In genomic region chr7:19750217-19751069, GRCm38 (mm10) we compare ENCODE assay signal across 8 mouse cellular contexts. TPM values are rescaled to one million over a fixed set of nuclear protein-coding genes. Genes with fewer than 3 reads are reported as not detected.
DNase-seq lines count a peak whose midpoint lies in the region; ATAC-seq and TF ChIP-seq lines count a peak whose summit lies in the region.

Gene Nectin2 (minus strand): TSS chr7:19750483.

- peak; percentile 53 for ATAC-seq in forebrain, embryonic 15.5 days (replicated peaks)
- ATAC-seq in neural tube, embryonic 14.5 days (ENCODE audit: low read depth) = peak; percentile 57

- no peak for TF ChIP-seq POLR2A in testis, adult 2 months (IDR thresholded peaks at IDR 0.05; ENCODE audit: control insufficient read depth, low read depth, low read length)

- in situ Hi-C loops in ES-E14 (cut with MboI; ENCODE audit: low sequenced_read_pairs in 2 of 2, unreplicated experiment in 2 of 2) = loop anchor here in 1 of 2 experiments (10.0 kb wide), 1 partner anchor 64 kb away; no protein-coding TSS in a partner anchor

- H3K9me3 ChIP-seq in ES-E14 (ENCODE audit: control insufficient read depth, insufficient read depth, low read depth, low read length) = no peaks in the 10 kb centered on the region
- H3K9me3 ChIP-seq in forebrain, embryonic 15.5 days = no peaks in the 10 kb centered on the region
- H3K9me3 ChIP-seq in neural tube, embryonic 14.5 days (ENCODE audit: control insufficient read depth, low read length) = no peaks in the 10 kb centered on the region

- H3K27me3 ChIP-seq in forebrain, embryonic 15.5 days = no peaks in the 10 kb centered on the region
- no peaks in the 10 kb centered on the region for H3K27me3 ChIP-seq in neural tube, embryonic 14.5 days (ENCODE audit: control insufficient read depth, insufficient read depth, low read length)
- no peaks in the 10 kb centered on the region for H3K27me3 ChIP-seq in testis, adult 2 months (ENCODE audit: control insufficient read depth, insufficient read depth, low read length)

- peaks cover 7 to 21% of the 10 kb centered on the region in 2 experiments for H3K4me1 ChIP-seq in ES-E14 (ENCODE audit: control insufficient read depth in 2 of 2, insufficient read depth in 2 of 2, low read length in 2 of 2, poor library complexity in 1 of 2)
- H3K4me1 ChIP-seq in forebrain, embryonic 15.5 days = peaks cover 34% of the 10 kb centered on the region
- H3K4me1 ChIP-seq in neural tube, embryonic 14.5 days (ENCODE audit: control insufficient read depth, insufficient read depth, low read length) = peaks cover 19% of the 10 kb centered on the region
- peaks cover 40% of the 10 kb centered on the region for H3K4me1 ChIP-seq in testis, adult 2 months (ENCODE audit: control insufficient read depth, insufficient read depth, low read length)

- intact Hi-C loops in heart, postnatal 14 days (cut with DNase I) = loop anchor here (1.0 to 5.0 kb wide), 3 partner anchors 32 to 122 kb away; no protein-coding TSS in a partner anchor

- peak; percentile 67; the same call in 1 of the 2 replicates for TF ChIP-seq CTCF in testis, adult 2 months (IDR thresholded peaks at IDR 0.05; ENCODE audit: control insufficient read depth, insufficient read depth, insufficient replicate concordance, low read depth, low read length)

- peak within 1 kb of the TSS; percentile 90 for H3K27ac ChIP-seq in ES-E14 (ENCODE audit: insufficient read depth, low read depth, low read length, poor library complexity, severe bottlenecking)
- H3K27ac ChIP-seq in forebrain, embryonic 15.5 days (replicated peaks) = peak within 1 kb of the TSS; percentile 84
- H3K27ac ChIP-seq in neural tube, embryonic 14.5 days (ENCODE audit: low read depth, low read length) = peak within 1 kb of the TSS; percentile 78
- peak within 1 kb of the TSS; percentile 50 for H3K27ac ChIP-seq in testis, adult 2 months (ENCODE audit: control insufficient read depth, insufficient read depth, low read depth, low read length)

- DNase-seq in ES-E14 (ENCODE audit: low read depth, low spot score) = peak; percentile 83
- DNase-seq in cerebellum, adult 11-12 months = peak; percentile 42
- peak; percentile 93 to 94 for DNase-seq in heart, postnatal 14 days
- peak; percentile 82 for DNase-seq in layer of hippocampus, adult 11-12 months (ENCODE audit: low spot score)
- DNase-seq in lung, adult 18-20 months = peak; percentile 91 to 94

- peak within 1 kb of the TSS; percentile 95 for H3K9ac ChIP-seq in ES-E14 (ENCODE audit: insufficient read depth, low read depth, low read length, poor library complexity, severe bottlenecking)
- H3K9ac ChIP-seq in forebrain, embryonic 15.5 days (replicated peaks) = peak within 1 kb of the TSS; percentile 89
- peak within 1 kb of the TSS; percentile 86 for H3K9ac ChIP-seq in neural tube, embryonic 14.5 days (replicated peaks; ENCODE audit: low read depth, low read length)

- 0 out of 2 replicates have a peak, but pooled peaks cover 5% of the 10 kb centered on the region for H3K36me3 ChIP-seq in ES-E14 (ENCODE audit: control insufficient read depth, insufficient read depth, low read length, poor library complexity, severe bottlenecking)
- H3K36me3 ChIP-seq in forebrain, embryonic 15.5 days = no peaks in the 10 kb centered on the region
- no peaks in the 10 kb centered on the region for H3K36me3 ChIP-seq in neural tube, embryonic 14.5 days (ENCODE audit: control insufficient read depth, insufficient read depth, low read length)
- H3K36me3 ChIP-seq in testis, adult 2 months (ENCODE audit: control insufficient read depth, insufficient read depth, low read length) = no peaks in the 10 kb centered on the region

- WGBS in forebrain, embryonic 15.5 days = 14% methylated on average over 19 of the region's 19 CpGs
- WGBS in neural tube, embryonic 14.5 days = 17% methylated on average over 19 of the region's 19 CpGs

- H3K4me2 ChIP-seq in forebrain, embryonic 15.5 days (replicated peaks) = peak within 1 kb of the TSS; percentile 66
- H3K4me2 ChIP-seq in neural tube, embryonic 14.5 days (ENCODE audit: low read depth, low read length) = peak within 1 kb of the TSS; percentile 68

- H3K4me3 ChIP-seq in ES-E14 (ENCODE audit: insufficient read depth in 1 of 2, low read depth in 1 of 2, low read length in 2 of 2, poor library complexity in 1 of 2, severe bottlenecking in 1 of 2) = peak within 1 kb of the TSS; percentile 94
- H3K4me3 ChIP-seq in forebrain, embryonic 15.5 days = peak within 1 kb of the TSS; percentile 84
- peak within 1 kb of the TSS; percentile 82 for H3K4me3 ChIP-seq in neural tube, embryonic 14.5 days (ENCODE audit: low read depth, low read length)
- H3K4me3 ChIP-seq in testis, adult 2 months (ENCODE audit: control insufficient read depth, low read depth, low read length) = peak within 1 kb of the TSS; percentile 85

TF ChIP-seq in ES-E14, 5 proteins besides CTCF, POLR2A, EP300 and RAD21:
- peak; percentile 35; the same call in 1 of the 2 replicates for TF ChIP-seq ZC3H11A (IDR thresholded peaks at IDR 0.05; ENCODE audit: borderline replicate concordance, low read depth, low read length)
- no peak for TF ChIP-seq ZNF384 (IDR thresholded peaks at IDR 0.05; ENCODE audit: low read depth, low read length)

RNA-seq across cellular contexts. Expression of gene Nectin2, which starts in this region (rescaled TPM):
- 241 and 392 TPM in 2 replicates for total RNA-seq in ES-E14 (2012; rRNA removed)
- 42.6 and 45.3 TPM in 2 replicates for polyA plus RNA-seq in forebrain, embryonic 15.5 days (2015; fragmentation: Nextera tagmentation; extraction: Ambion mirVana)
- 10 to 100 TPM; 37.2 to 39.7 TPM for total RNA-seq in heart, postnatal 14 days (2021)
- 44.7 and 47.4 TPM in 2 replicates for polyA plus RNA-seq in neural tube, embryonic 14.5 days (2014; fragmentation: Nextera tagmentation; extraction: Ambion mirVana)
- polyA plus RNA-seq in testis, adult 2 months (2012; rRNA removed) = 69.1 and 71.8 TPM in 2 replicates

Comparison
In these comparisons a context has a peak if more than half of its experiments do, and no peak if none do; other contexts are left out.
1. Peak in every context shown above with its lines: DNase-seq, ATAC-seq, H3K4me3 ChIP-seq and H3K27ac ChIP-seq.
2. DNase-seq: peak in every context shown above with its lines; median percentile 94 in heart, postnatal 14 days; 92 in lung, adult 18-20 months; 83 in ES-E14; 82 in layer of hippocampus, adult 11-12 months; 42 in cerebellum, adult 11-12 months.